Mouse (Mus musculus) myocyte (in vitro differentiated cells): ENCODE data around the gene Ppfia1.

Experiments
- MAX ChIP-seq: IDR thresholded peaks from one replicate; pipeline ENCODE4 v1.6.1; 2011; ENCODE audit warnings: low read depth, mild to moderate bottlenecking, control low read depth
- MYOG ChIP-seq, 3 experiments: IDR thresholded peaks; one replicate each; pipeline ENCODE4 v1.6.1; 2011; ENCODE audit warnings: control low read depth in 2 of 3, low read depth in 2 of 3, mild to moderate bottlenecking in 2 of 3; ENCODE audit not compliant: insufficient read length in 2 of 3, control insufficient read depth in 1 of 3, insufficient read depth in 1 of 3
- REST ChIP-seq: IDR thresholded peaks from one replicate; pipeline ENCODE4 v1.6.1; 2011; ENCODE audit warnings: mild to moderate bottlenecking, control low read depth, moderate library complexity; ENCODE audit not compliant: insufficient read depth, insufficient read length
- SRF ChIP-seq: IDR thresholded peaks from one replicate; pipeline ENCODE4 v1.6.1; 2011; ENCODE audit warnings: low read depth; ENCODE audit not compliant: control insufficient read depth, insufficient read length

DNA sequence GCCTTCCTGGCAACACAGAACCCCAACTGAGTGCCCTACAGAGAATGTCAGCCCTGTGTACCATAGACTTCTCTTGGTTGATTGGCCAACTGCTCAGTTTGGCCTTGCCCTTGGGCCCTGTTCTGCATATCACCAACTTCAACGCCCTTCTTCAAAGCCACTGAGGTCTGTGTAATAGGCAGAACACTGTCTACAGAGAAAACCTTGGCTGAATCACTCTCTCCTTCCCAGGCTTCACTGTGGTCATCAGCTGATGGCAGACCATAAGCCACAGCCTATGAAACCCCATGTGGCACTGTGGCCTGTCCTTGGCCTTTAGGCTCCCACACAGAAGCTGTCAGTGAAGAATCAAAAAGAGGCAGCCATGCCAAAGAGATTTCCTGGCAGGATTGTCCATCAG lies 94.6 kb downstream of the Ppfia1 start:
- TF ChIP-seq MAX = no peak
- no peak for TF ChIP-seq SRF
- TF ChIP-seq MYOG (IDR thresholded peaks at IDR 0.05; ENCODE audit: control insufficient read depth in 1 of 3, insufficient read depth in 1 of 3, insufficient read length in 2 of 3, low read depth in 2 of 3) = peak in 2 of 3 experiments; percentile 32 to 72
- TF ChIP-seq REST = no peak
